ENCODE assay signal across 27 mouse cellular contexts in genomic region chr10:79557496-79557895, GRCm38 (mm10). TPM values are rescaled to one million over a fixed set of nuclear protein-coding genes. Genes with fewer than 3 reads are reported as not detected.
A peak's percentile ranks its signal among the peaks of the same experiment; 100 is the strongest.
DNase-seq lines count a peak whose midpoint lies in the region; ATAC-seq and TF ChIP-seq lines count a peak whose summit lies in the region.
"Had no signal": no experiment of that assay in that cellular context is flagged by ENCODE, and none has a peak within 500 bp of the region (broad histone marks: within the 10 kb centered on the region; RNA-seq: fewer than 3 reads in every experiment).

No protein-coding gene starts in this region.

- 94% methylated on average over 5 of the region's 5 CpGs for WGBS in forebrain, embryonic 11.5 days
- 95% methylated on average over 5 of the region's 5 CpGs for WGBS in forebrain, embryonic 14.5 days
- 89% methylated on average over 5 of the region's 5 CpGs for WGBS in heart, embryonic 10.5 days
- WGBS in heart, embryonic 11.5 days (ENCODE audit: insufficient replicate concordance): 86% methylated on average over 5 of the region's 5 CpGs
- 89% methylated on average over 5 of the region's 5 CpGs for WGBS in liver, postnatal 0 days (ENCODE audit: insufficient replicate concordance)

- H3K27me3 ChIP-seq in forebrain, embryonic 11.5 days (ENCODE audit: control insufficient read depth, insufficient read depth, low read length): no peaks in the 10 kb centered on the region
- H3K27me3 ChIP-seq in forebrain, embryonic 14.5 days (replicated peaks; ENCODE audit: control insufficient read depth, insufficient read depth, low read length): no peaks in the 10 kb centered on the region
- H3K27me3 ChIP-seq in heart, embryonic 10.5 days (ENCODE audit: insufficient read depth, poor library complexity, severe bottlenecking): no peaks in the 10 kb centered on the region
- no peaks in the 10 kb centered on the region for H3K27me3 ChIP-seq in heart, embryonic 11.5 days (ENCODE audit: control insufficient read depth, insufficient read depth, low read length)
- H3K27me3 ChIP-seq in liver, postnatal 0 days (ENCODE audit: insufficient read depth, low read length): no peaks in the 10 kb centered on the region
- H3K27me3 ChIP-seq: embryonic facial prominence, embryonic 13.5 days; forebrain, embryonic 13.5 days; heart, embryonic 13.5 days; hindbrain, embryonic 12.5 days had no signal

- peaks cover 2% of the 10 kb centered on the region; the same call in 1 of the 2 replicates for H3K4me1 ChIP-seq in forebrain, embryonic 11.5 days (replicated peaks; ENCODE audit: control insufficient read depth, insufficient read depth, low read length)
- peaks cover 7% of the 10 kb centered on the region for H3K4me1 ChIP-seq in forebrain, embryonic 14.5 days (ENCODE audit: control insufficient read depth, insufficient read depth, low read length)
- peaks cover 23% of the 10 kb centered on the region for H3K4me1 ChIP-seq in heart, embryonic 10.5 days
- peaks cover 10% of the 10 kb centered on the region for H3K4me1 ChIP-seq in heart, embryonic 11.5 days (ENCODE audit: control insufficient read depth, insufficient read depth, low read length)
- H3K4me1 ChIP-seq in liver, postnatal 0 days (ENCODE audit: insufficient read depth): peaks cover 18% of the 10 kb centered on the region

- TF ChIP-seq CTCF in liver, postnatal 0 days (IDR thresholded peaks at IDR 0.05; ENCODE audit: low read depth): no peak

- no peak for TF ChIP-seq EP300 in liver, postnatal 0 days (IDR thresholded peaks at IDR 0.05; ENCODE audit: low read depth)

- DNase-seq in forebrain, embryonic 11.5 days (ENCODE audit: low spot score): peak; percentile 13
- no peak for DNase-seq in forebrain, embryonic 14.5 days (ENCODE audit: low spot score)
- DNase-seq in heart, embryonic 10.5 days (ENCODE audit: low spot score): peak; percentile 59
- DNase-seq in liver, postnatal 0 days: peak; percentile 7
- DNase-seq in liver: no peak
- DNase-seq in urinary bladder, adult 2 months (ENCODE audit: low spot score): peak; percentile 9
- DNase-seq in urinary bladder, postnatal 10 days (ENCODE audit: low spot score): no peak
- DNase-seq: adrenal gland, adult 8-10 months; adrenal gland, postnatal 25 days; cerebellum, adult 11-12 months; cerebellum, adult 8-10 months; cerebellum, postnatal 36 days; embryo, embryonic 11 days; forebrain, postnatal 0 days; gastrocnemius, adult 2 months; gastrocnemius, postnatal 25 days had no signal

- H3K4me3 ChIP-seq in forebrain, embryonic 11.5 days (ENCODE audit: low read depth, low read length): no peak overlapping the region
- no peak overlapping the region for H3K4me3 ChIP-seq in forebrain, embryonic 14.5 days (ENCODE audit: low read depth, low read length)
- no peak overlapping the region for H3K4me3 ChIP-seq in heart, embryonic 10.5 days
- H3K4me3 ChIP-seq in heart, embryonic 11.5 days (ENCODE audit: low read depth, low read length): no peak overlapping the region
- H3K4me3 ChIP-seq in liver, postnatal 0 days (ENCODE audit: low read depth, low read length): no peak overlapping the region
- H3K4me3 ChIP-seq: embryonic facial prominence, embryonic 10.5 days; embryonic facial prominence, embryonic 13.5 days; erythroblast, embryonic 14.5 days; forebrain, embryonic 13.5 days; gastrocnemius, adult 2 months; heart, embryonic 13.5 days; hindbrain, embryonic 12.5 days had no signal

- H3K9me3 ChIP-seq in forebrain, embryonic 11.5 days (ENCODE audit: control insufficient read depth, low read length): no peaks in the 10 kb centered on the region
- H3K9me3 ChIP-seq in forebrain, embryonic 14.5 days (replicated peaks; ENCODE audit: control insufficient read depth, low read length): no peaks in the 10 kb centered on the region
- no peaks in the 10 kb centered on the region for H3K9me3 ChIP-seq in heart, embryonic 10.5 days
- no peaks in the 10 kb centered on the region for H3K9me3 ChIP-seq in heart, embryonic 11.5 days (replicated peaks; ENCODE audit: control insufficient read depth, low read length)
- H3K9me3 ChIP-seq in liver, postnatal 0 days (ENCODE audit: low read length): no peaks in the 10 kb centered on the region
- H3K9me3 ChIP-seq: embryonic facial prominence, embryonic 10.5 days; embryonic facial prominence, embryonic 13.5 days; forebrain, embryonic 13.5 days; heart, embryonic 13.5 days; hindbrain, embryonic 12.5 days had no signal

- no peak overlapping the region for H3K4me2 ChIP-seq in forebrain, embryonic 11.5 days (ENCODE audit: low read depth, low read length, severe bottlenecking)
- H3K4me2 ChIP-seq in forebrain, embryonic 14.5 days (ENCODE audit: low read length): no peak overlapping the region
- no peak overlapping the region for H3K4me2 ChIP-seq in heart, embryonic 11.5 days
- H3K4me2 ChIP-seq in liver, postnatal 0 days (ENCODE audit: low read depth, low read length): no peak overlapping the region
- H3K4me2 ChIP-seq: embryonic facial prominence, embryonic 13.5 days; forebrain, embryonic 13.5 days; heart, embryonic 13.5 days; hindbrain, embryonic 12.5 days had no signal

- no peak overlapping the region for H3K27ac ChIP-seq in forebrain, embryonic 11.5 days (ENCODE audit: low read depth, low read length)
- H3K27ac ChIP-seq in forebrain, embryonic 14.5 days (ENCODE audit: low read depth, low read length): no peak overlapping the region
- H3K27ac ChIP-seq in heart, embryonic 10.5 days: no peak overlapping the region
- no peak overlapping the region for H3K27ac ChIP-seq in heart, embryonic 11.5 days (ENCODE audit: low read depth, low read length)
- H3K27ac ChIP-seq in liver, postnatal 0 days (ENCODE audit: low read depth): no peak overlapping the region
- H3K27ac ChIP-seq: embryonic facial prominence, embryonic 10.5 days; embryonic facial prominence, embryonic 13.5 days; forebrain, embryonic 13.5 days; gastrocnemius, adult 2 months; heart, embryonic 13.5 days; hindbrain, embryonic 12.5 days had no signal

- ATAC-seq in forebrain, embryonic 11.5 days (replicated peaks; ENCODE audit: low FRiP score): no peak
- no peak for ATAC-seq in forebrain, embryonic 14.5 days
- no peak for ATAC-seq in heart, embryonic 11.5 days (replicated peaks; ENCODE audit: insufficient number of reproducible peaks, low FRiP score, low TSS enrichment)
- no peak for ATAC-seq in liver, postnatal 0 days
- ATAC-seq: activated CD4-positive, CD25-positive, alpha-beta regulatory T cell, adult 4 months; forebrain, embryonic 13.5 days; forebrain, postnatal 0 days; hindbrain, embryonic 16.5 days had no signal

- H3K9ac ChIP-seq in forebrain, embryonic 11.5 days (ENCODE audit: low read length): no peak overlapping the region
- H3K9ac ChIP-seq in forebrain, embryonic 14.5 days (ENCODE audit: low read length): no peak overlapping the region
- H3K9ac ChIP-seq in heart, embryonic 11.5 days (ENCODE audit: low read depth, low read length): no peak overlapping the region
- H3K9ac ChIP-seq in liver, postnatal 0 days (replicated peaks): no peak overlapping the region
- H3K9ac ChIP-seq: embryonic facial prominence, embryonic 13.5 days; forebrain, embryonic 13.5 days; forebrain, postnatal 0 days; heart, embryonic 13.5 days; hindbrain, embryonic 12.5 days had no signal

- no peaks in the 10 kb centered on the region for H3K36me3 ChIP-seq in forebrain, embryonic 11.5 days (ENCODE audit: control insufficient read depth, insufficient read depth, low read length)
- no peaks in the 10 kb centered on the region for H3K36me3 ChIP-seq in forebrain, embryonic 14.5 days (ENCODE audit: control insufficient read depth, insufficient read depth, low read length)
- no peaks in the 10 kb centered on the region for H3K36me3 ChIP-seq in heart, embryonic 10.5 days
- no peaks in the 10 kb centered on the region for H3K36me3 ChIP-seq in heart, embryonic 11.5 days (ENCODE audit: control insufficient read depth, insufficient read depth, low read length)
- H3K36me3 ChIP-seq in liver, postnatal 0 days (replicated peaks; ENCODE audit: insufficient read depth, low read length): no peaks in the 10 kb centered on the region
- H3K36me3 ChIP-seq: embryonic facial prominence, embryonic 13.5 days; heart, embryonic 13.5 days; hindbrain, embryonic 12.5 days had no signal

RNA-seq across cellular contexts. Expression of gene Mier2, which starts 2.5 kb away (rescaled TPM):
- polyA plus RNA-seq in forebrain, embryonic 11.5 days (2014; fragmentation: Nextera tagmentation; extraction: Ambion mirVana): 64.4 and 67.7 TPM in 2 replicates
- polyA plus RNA-seq in forebrain, embryonic 14.5 days (2014; fragmentation: Nextera tagmentation; extraction: Ambion mirVana): 35.3 and 43.7 TPM in 2 replicates
- polyA plus RNA-seq in heart, embryonic 10.5 days (2016; fragmentation: Nextera tagmentation; extraction: Ambion mirVana): 46.6 and 53.9 TPM in 2 replicates
- polyA plus RNA-seq in heart, embryonic 11.5 days (2014; fragmentation: Nextera tagmentation; extraction: Ambion mirVana): 26.5 and 29.3 TPM in 2 replicates
- polyA plus RNA-seq in liver, postnatal 0 days (2015; fragmentation: Nextera tagmentation; extraction: Ambion mirVana): 8.6 and 9.0 TPM in 2 replicates
- 54.3 and 59.5 TPM in 2 replicates for polyA plus RNA-seq in urinary bladder, adult 2 months (2012; rRNA removed)

RNA-seq across cellular contexts. Expression of gene Plpp2, which starts 23.9 kb away (rescaled TPM):
- polyA plus RNA-seq in forebrain, embryonic 11.5 days (2014; fragmentation: Nextera tagmentation; extraction: Ambion mirVana): 14.2 and 15.6 TPM in 2 replicates
- polyA plus RNA-seq in forebrain, embryonic 14.5 days (2014; fragmentation: Nextera tagmentation; extraction: Ambion mirVana): 9.4 and 12.5 TPM in 2 replicates
- polyA plus RNA-seq in heart, embryonic 10.5 days (2016; fragmentation: Nextera tagmentation; extraction: Ambion mirVana): 16.8 and 24.1 TPM in 2 replicates
- 14.2 and 15.6 TPM in 2 replicates for polyA plus RNA-seq in heart, embryonic 11.5 days (2014; fragmentation: Nextera tagmentation; extraction: Ambion mirVana)
- polyA plus RNA-seq in liver, postnatal 0 days (2015; fragmentation: Nextera tagmentation; extraction: Ambion mirVana): 32.7 and 38.8 TPM in 2 replicates
- polyA plus RNA-seq in urinary bladder, adult 2 months (2012; rRNA removed): 21.5 and 29.1 TPM in 2 replicates

RNA-seq across cellular contexts. Expression of gene Theg, which starts 29.6 kb away (rescaled TPM):
- not detected in 2 replicates for polyA plus RNA-seq in forebrain, embryonic 11.5 days (2014; fragmentation: Nextera tagmentation; extraction: Ambion mirVana)
- polyA plus RNA-seq in forebrain, embryonic 14.5 days (2014; fragmentation: Nextera tagmentation; extraction: Ambion mirVana): not detected in 2 replicates
- polyA plus RNA-seq in heart, embryonic 10.5 days (2016; fragmentation: Nextera tagmentation; extraction: Ambion mirVana): not detected in 2 replicates
- not detected in 2 replicates for polyA plus RNA-seq in heart, embryonic 11.5 days (2014; fragmentation: Nextera tagmentation; extraction: Ambion mirVana)
- polyA plus RNA-seq in liver, postnatal 0 days (2015; fragmentation: Nextera tagmentation; extraction: Ambion mirVana): not detected in 2 replicates
- polyA plus RNA-seq in urinary bladder, adult 2 months (2012; rRNA removed): not detected in 2 replicates
- polyA plus RNA-seq: activated CD4-positive, CD25-positive, alpha-beta regulatory T cell, adult 4 months; brain, embryonic 14.5 days; embryonic facial prominence, embryonic 10.5 days; embryonic facial prominence, embryonic 13.5 days; erythroblast, embryonic 14.5 days; forebrain, embryonic 13.5 days; forebrain, postnatal 0 days; heart, embryonic 13.5 days; heart, embryonic 16.5 days; hindbrain, embryonic 12.5 days; hindbrain, embryonic 16.5 days had no signal

RNA-seq across cellular contexts. Expression of gene C2cd4c, which starts 56.3 kb away (rescaled TPM):
- polyA plus RNA-seq in forebrain, embryonic 11.5 days (2014; fragmentation: Nextera tagmentation; extraction: Ambion mirVana): 0.04 and 0.09 TPM in 2 replicates
- 0.46 and 0.52 TPM in 2 replicates for polyA plus RNA-seq in forebrain, embryonic 14.5 days (2014; fragmentation: Nextera tagmentation; extraction: Ambion mirVana)
- polyA plus RNA-seq in heart, embryonic 10.5 days (2016; fragmentation: Nextera tagmentation; extraction: Ambion mirVana): not detected in 2 replicates
- polyA plus RNA-seq in heart, embryonic 11.5 days (2014; fragmentation: Nextera tagmentation; extraction: Ambion mirVana): not detected in 2 replicates
- polyA plus RNA-seq in liver, postnatal 0 days (2015; fragmentation: Nextera tagmentation; extraction: Ambion mirVana): not detected in 2 replicates
- polyA plus RNA-seq in urinary bladder, adult 2 months (2012; rRNA removed): 0.04 and 0.06 TPM in 2 replicates
- polyA plus RNA-seq: activated CD4-positive, CD25-positive, alpha-beta regulatory T cell, adult 4 months; embryonic facial prominence, embryonic 10.5 days; embryonic facial prominence, embryonic 13.5 days; erythroblast, embryonic 14.5 days; heart, embryonic 13.5 days; heart, embryonic 16.5 days had no signal

Comparison
In these comparisons a context has a peak if more than half of its experiments do, and no peak if none do; other contexts are left out.
1. DNase-seq: peak in forebrain, embryonic 11.5 days (single experiment), heart, embryonic 10.5 days (single experiment), liver, postnatal 0 days (single experiment) and urinary bladder, adult 2 months (single experiment); none in forebrain, embryonic 14.5 days (single experiment), liver (single experiment) and urinary bladder, postnatal 10 days (single experiment).